Mouse (Mus musculus) layer of hippocampus, postnatal 25 days (tissue): Measurements from ENCODE around the gene Rtbdn. TPM values are rescaled to one million over a fixed set of nuclear protein-coding genes. Genes with fewer than 3 reads are reported as not detected.

Source experiments
- DNase-seq, 2 experiments: peaks; one replicate each; pipeline ENCODE4 v3.0.0; 2022; ENCODE audit warnings: mixed read lengths in 2 of 2, low spot score in 1 of 2; ENCODE audit errors: extremely low spot score in 1 of 2
- total RNA-seq, 2 experiments: library from RNA; stranded (reverse); gene quantifications; 2 replicates each; pipeline ENCODE4 v1.2.3; 2021

Rtbdn gene
- total RNA-seq, 2 experiments from 2014 or later: 0.47 to 1.3 TPM

- no peak for DNase-seq
Observed at GRCm38 (mm10) chr8:84918646-84919045, 28.1 kb upstream of the Rtbdn start.

- DNase-seq: no peak
Observed at GRCm38 (mm10) chr8:84921596-84921995, 25.2 kb upstream of the Rtbdn start.

- no peak for DNase-seq
Observed at GRCm38 (mm10) chr8:84925557-84925956, 21.2 kb upstream of the Rtbdn start.

- no peak for DNase-seq
Observed at GRCm38 (mm10) chr8:84927513-84927912, 19.3 kb upstream of the Rtbdn start.

GRCm38 (mm10) chr8:84928456-84929306 lies 18.1 kb upstream of the Rtbdn start:
- peak in 1 of 2 experiments; percentile 80 for DNase-seq

GRCm38 (mm10) chr8:84930582-84930981 lies 16.2 kb upstream of the Rtbdn start:
- DNase-seq: no peak

GRCm38 (mm10) chr8:84933767-84934559 lies 12.8 kb upstream of the Rtbdn start:
- no peak for DNase-seq

GRCm38 (mm10) chr8:84934860-84935259 lies 11.9 kb upstream of the Rtbdn start:
- no peak for DNase-seq

- no peak for DNase-seq
Observed at GRCm38 (mm10) chr8:84935489-84935888, 11.3 kb upstream of the Rtbdn start.

GRCm38 (mm10) chr8:84936041-84936961 lies 10.5 kb upstream of the Rtbdn start:
- DNase-seq: no peak

- peak; percentile 67 to 78 for DNase-seq
Observed at GRCm38 (mm10) chr8:84936962-84937546, 9.7 kb upstream of the Rtbdn start, which contains the start of gene Mast1. Mast1 (minus strand) TSS chr8:84937359.

- DNase-seq: no peak
Observed at GRCm38 (mm10) chr8:84937620-84938485, 8.9 kb upstream of the Rtbdn start.

GRCm38 (mm10) chr8:84943699-84944098 lies 3.1 kb upstream of the Rtbdn start:
- DNase-seq: no peak

- peak; percentile 37 to 62 for DNase-seq
Observed at GRCm38 (mm10) chr8:84944478-84945160, 2.2 kb upstream of the Rtbdn start.

GRCm38 (mm10) chr8:84945235-84945632 lies 1.6 kb upstream of the Rtbdn start:
- DNase-seq: peak in 1 of 2 experiments; percentile 30

GRCm38 (mm10) chr8:84945633-84946527 lies 911 bp upstream of the Rtbdn start:
- peak in 1 of 2 experiments; percentile 55 for DNase-seq

- DNase-seq: no peak
Observed at GRCm38 (mm10) chr8:84947241-84947545, 402 bp downstream of the Rtbdn start.

GRCm38 (mm10) chr8:84949753-84950152 lies 3.0 kb downstream of the Rtbdn start:
- DNase-seq: no peak
